Mouse (Mus musculus) small intestine, adult 2 months (tissue): ENCODE measurements around the gene Atg9b. TPM values are rescaled to one million over a fixed set of nuclear protein-coding genes. Genes with fewer than 3 reads are reported as not detected.

Experiments
- H3K27ac ChIP-seq: fragments of 200-500 bp; 2 replicates; pipeline ENCODE4 v1.5.1; 2012; ENCODE audit warnings: low read depth, low read length, control low read depth, inconsistent platforms; ENCODE audit not compliant: insufficient read depth
- H3K27me3 ChIP-seq: fragments of 200-500 bp; 2 replicates; pipeline ENCODE4 v1.6.1; 2012; ENCODE audit warnings: mild to moderate bottlenecking, moderate library complexity, low read length, inconsistent platforms; ENCODE audit not compliant: control insufficient read depth, insufficient read depth
- H3K36me3 ChIP-seq: fragments of 200-500 bp; 2 replicates; pipeline ENCODE4 v1.6.1; 2012; ENCODE audit warnings: mild to moderate bottlenecking, low read length, control low read depth, inconsistent platforms; ENCODE audit not compliant: control insufficient read depth, insufficient read depth
- H3K4me1 ChIP-seq: fragments of 200-500 bp; 2 replicates; pipeline ENCODE4 v1.6.1; 2012; ENCODE audit warnings: low read length, inconsistent platforms, mixed read lengths; ENCODE audit not compliant: control insufficient read depth, insufficient read depth, insufficient read length
- H3K4me3 ChIP-seq: fragments of 200-500 bp; 2 replicates; pipeline ENCODE4 v1.5.1; 2012; ENCODE audit warnings: low read depth, mild to moderate bottlenecking, control low read depth, inconsistent platforms, low read length, moderate library complexity
- CTCF ChIP-seq: fragments of 200-500 bp; IDR thresholded peaks from 2 replicates; pipeline ENCODE4 v1.5.1; 2012; ENCODE audit warnings: low read depth, mild to moderate bottlenecking, control low read depth, inconsistent platforms, low read length, moderate library complexity, mixed read lengths; ENCODE audit not compliant: insufficient replicate concordance, insufficient read length; ENCODE audit errors: extremely low read depth
- POLR2A ChIP-seq: fragments of 200-500 bp; IDR thresholded peaks from 2 replicates; pipeline ENCODE4 v1.6.1; 2012; ENCODE audit warnings: low read depth, mild to moderate bottlenecking, control low read depth, inconsistent platforms, low read length, moderate library complexity
- WGBS: fragments of 180-500 bp; shearing (Covaris S2); methylation state at CpG from one replicate; pipeline ENCODE4 v1.1.7; 2018; 5-methylcytosine and 5-hydroxymethylcytosine counted together
- polyA plus RNA-seq: library from polyadenylated mRNA; depleted of rRNA; stranded (reverse); fragments of >200 nt; gene quantifications from 2 replicates; pipeline ENCODE4 v1.2.3, GENCODE M21; 2012

Atg9b gene
- polyA plus RNA-seq, 1 experiment: 0.43 TPM

GRCm38 (mm10) chr5:24364963-24365362 lies 27.0 kb downstream of the Atg9b start:
- H3K36me3 ChIP-seq: no peaks in the 10 kb centered on the region
- WGBS: 79% methylated on average over 10 of the region's 10 CpGs
- no peaks in the 10 kb centered on the region for H3K4me1 ChIP-seq
- H3K27ac ChIP-seq: no peak overlapping the region
- H3K27me3 ChIP-seq: no peaks in the 10 kb centered on the region
- no peak for TF ChIP-seq POLR2A
- TF ChIP-seq CTCF: no peak
- peak overlapping the region; percentile 46 for H3K4me3 ChIP-seq

DNA sequence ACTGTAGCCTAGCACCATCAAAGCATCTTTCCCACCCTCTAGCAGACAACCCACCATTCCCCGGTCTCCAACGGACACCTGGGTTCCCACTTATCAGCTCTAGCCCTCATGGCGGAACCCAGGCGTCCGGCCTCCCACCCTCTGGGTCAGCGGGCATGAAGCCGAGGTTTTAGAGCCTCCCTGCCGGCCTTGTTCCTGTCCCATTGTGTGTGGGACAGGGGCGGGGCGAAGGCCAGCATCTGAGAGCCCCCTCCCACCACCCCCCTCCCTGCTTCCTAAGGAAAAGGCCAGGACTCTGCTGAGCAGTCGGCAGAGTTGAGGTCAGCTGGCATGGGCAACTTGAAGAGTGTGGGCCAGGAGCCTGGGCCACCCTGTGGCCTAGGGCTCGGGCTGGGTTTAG lies 27.4 kb downstream of the Atg9b start, which contains the start of gene Nos3:
TSS of gene Nos3 (plus strand) at position 303 of the 400 bp plus-strand sequence.
- no peaks in the 10 kb centered on the region for H3K36me3 ChIP-seq
- H3K27me3 ChIP-seq: no peaks in the 10 kb centered on the region
- H3K4me1 ChIP-seq: no peaks in the 10 kb centered on the region
- H3K4me3 ChIP-seq: peak within 1 kb of the TSS; percentile 46
- no peak within 1 kb of the TSS for H3K27ac ChIP-seq
- TF ChIP-seq CTCF (no peak), POLR2A (no peak)
- 56% methylated on average over 12 of the region's 12 CpGs for WGBS

DNA sequence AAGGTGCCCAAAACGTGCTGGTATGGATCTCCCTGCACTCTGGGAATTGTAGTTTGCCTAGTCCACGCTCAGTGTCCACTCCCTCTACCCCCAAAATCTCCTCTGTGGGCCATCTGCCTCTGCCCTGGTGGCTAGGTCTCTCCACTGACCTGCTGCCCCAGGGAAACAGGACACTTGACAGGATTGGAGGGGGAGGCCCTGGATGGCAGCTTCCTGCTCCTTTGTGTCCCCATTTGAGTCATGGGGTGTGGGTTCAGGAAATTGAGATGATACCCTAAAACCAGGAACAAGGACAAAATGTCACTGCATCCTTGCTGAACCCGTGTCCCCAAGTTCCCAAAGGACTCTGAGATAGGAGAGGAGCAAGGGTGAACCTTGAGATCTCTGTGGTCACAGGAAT lies 27.9 kb downstream of the Atg9b start:
- H3K27me3 ChIP-seq: no peaks in the 10 kb centered on the region
- H3K27ac ChIP-seq: no peak overlapping the region
- H3K4me1 ChIP-seq: no peaks in the 10 kb centered on the region
- no peaks in the 10 kb centered on the region for H3K36me3 ChIP-seq
- TF ChIP-seq POLR2A (no peak), CTCF (no peak)
- H3K4me3 ChIP-seq: no peak overlapping the region
- WGBS: 48% methylated on average over 3 of the region's 3 CpGs

DNA sequence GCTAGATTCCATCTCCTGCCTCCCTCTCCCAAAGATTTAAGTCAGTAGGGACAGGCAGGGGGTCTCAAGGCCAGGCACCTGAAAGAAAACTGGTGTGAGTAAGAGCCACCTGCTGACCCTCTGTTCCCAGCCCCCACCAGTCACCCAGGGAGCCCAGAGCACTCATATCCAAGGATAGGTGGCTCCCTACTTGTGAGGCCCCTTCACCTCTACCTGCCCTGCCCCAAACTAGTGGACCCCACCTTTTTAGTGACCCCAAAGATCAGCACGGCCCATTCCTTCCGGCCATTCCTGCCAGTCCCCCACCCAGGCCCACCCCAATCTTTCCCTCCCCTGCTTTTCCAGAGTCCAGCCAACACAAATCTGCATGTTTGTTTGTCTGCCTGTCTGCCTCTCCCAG lies 28.5 kb downstream of the Atg9b start:
- WGBS: 53% methylated on average over 2 of the region's 2 CpGs
- Histone ChIP-seq H3K27me3 (no peaks in the 10 kb centered on the region), H3K36me3 (no peaks in the 10 kb centered on the region), H3K27ac (no peak overlapping the region), H3K4me3 (no peak overlapping the region), H3K4me1 (no peaks in the 10 kb centered on the region)
- TF ChIP-seq POLR2A: no peak
- no peak for TF ChIP-seq CTCF

DNA sequence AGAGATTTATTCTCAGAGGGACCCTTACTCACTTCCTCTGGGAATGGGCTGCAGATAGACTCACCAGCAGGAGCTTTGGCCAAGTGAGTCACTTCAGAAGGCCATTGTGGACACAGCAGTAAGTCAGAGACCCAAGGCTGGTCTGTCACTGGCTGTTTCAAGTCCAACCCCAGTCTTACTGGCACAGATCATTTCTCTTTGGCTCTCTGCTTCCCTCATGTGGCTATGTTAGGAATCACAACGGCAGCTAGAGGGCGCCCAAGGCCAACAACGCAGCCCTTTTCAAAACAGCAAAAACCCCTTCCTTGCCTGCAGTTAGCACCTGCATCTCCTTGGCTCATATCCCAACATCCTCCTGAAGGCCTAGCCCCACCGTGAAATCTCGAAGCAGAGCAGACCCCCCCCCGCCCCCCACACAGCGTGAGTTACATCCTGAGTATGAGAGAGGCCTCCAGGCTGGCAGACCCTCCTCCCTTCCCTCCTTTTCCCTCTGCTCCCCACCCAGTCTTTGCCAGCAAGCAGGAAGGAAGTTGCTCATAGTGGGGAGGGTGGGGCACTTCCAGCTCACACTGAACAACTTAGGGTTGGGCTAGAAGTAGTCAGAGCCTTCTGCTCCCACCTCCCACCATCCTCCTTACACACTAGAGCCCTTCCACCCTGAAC lies 31.0 kb downstream of the Atg9b start:
- WGBS: 2% methylated on average over 7 of the region's 7 CpGs
- Histone ChIP-seq H3K4me3 (no peak overlapping the region), H3K4me1 (no peaks in the 10 kb centered on the region), H3K27me3 (no peaks in the 10 kb centered on the region), H3K36me3 (no peaks in the 10 kb centered on the region), H3K27ac (no peak overlapping the region)
- peak; percentile 97 for TF ChIP-seq CTCF
- no peak for TF ChIP-seq POLR2A

DNA sequence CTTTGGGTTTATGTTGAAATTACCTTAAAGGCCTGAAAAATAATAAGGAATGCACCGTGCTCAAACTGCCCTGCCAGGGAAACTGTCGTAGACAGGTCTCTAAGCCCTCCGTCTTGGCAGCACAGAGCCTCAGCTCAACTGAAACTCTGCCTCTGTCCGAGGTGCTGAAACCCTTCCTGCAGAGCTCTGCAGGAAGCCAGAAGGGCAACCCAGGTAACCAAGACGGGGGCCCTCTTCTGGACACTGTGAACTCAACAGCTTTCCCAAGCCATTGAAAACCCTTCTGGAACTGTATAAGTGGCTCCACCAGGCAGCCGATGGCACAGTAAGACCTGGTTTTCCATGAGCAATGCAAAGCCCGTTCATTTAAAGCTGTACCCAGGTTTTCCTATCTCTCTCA lies 34.5 kb downstream of the Atg9b start:
- Histone ChIP-seq H3K36me3 (no peaks in the 10 kb centered on the region), H3K4me1 (no peaks in the 10 kb centered on the region; the same call in 1 of the 2 replicates), H3K27ac (no peak overlapping the region), H3K27me3 (peaks cover 10% of the 10 kb centered on the region), H3K4me3 (no peak overlapping the region)
- 6% methylated on average over 7 of the region's 7 CpGs for WGBS
- TF ChIP-seq CTCF (peak; percentile 53), POLR2A (no peak)

DNA sequence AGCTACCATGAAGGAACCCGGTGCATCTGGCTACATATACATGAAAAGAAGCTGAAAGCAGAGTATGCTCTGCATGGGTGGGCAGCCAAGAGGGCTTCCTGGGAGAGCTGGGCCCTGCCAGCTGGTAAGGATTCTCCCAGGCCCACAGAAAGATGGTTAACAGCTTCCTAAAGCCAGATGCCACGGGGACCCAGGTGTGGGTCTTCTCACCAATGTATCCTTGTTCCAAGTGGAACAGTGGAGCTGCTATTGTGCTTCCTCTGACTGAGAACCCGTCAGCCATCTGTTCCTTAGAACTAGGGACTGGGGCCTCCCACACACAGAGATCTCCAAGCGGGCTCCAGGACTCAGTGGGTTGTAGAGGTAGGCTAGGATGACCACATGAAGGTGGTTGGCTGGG lies 35.2 kb downstream of the Atg9b start:
- H3K36me3 ChIP-seq: no peaks in the 10 kb centered on the region
- peaks cover 16% of the 10 kb centered on the region for H3K27me3 ChIP-seq
- no peak overlapping the region for H3K4me3 ChIP-seq
- no peak for TF ChIP-seq POLR2A
- no peak for TF ChIP-seq CTCF
- no peak overlapping the region for H3K27ac ChIP-seq
- 47% methylated on average over 4 of the region's 4 CpGs for WGBS
- peaks cover 1% of the 10 kb centered on the region; the same call in 1 of the 2 replicates for H3K4me1 ChIP-seq

- Histone ChIP-seq H3K4me3 (no peak overlapping the region), H3K4me1 (peaks cover 12% of the 10 kb centered on the region), H3K36me3 (no peaks in the 10 kb centered on the region), H3K27me3 (peaks cover 28% of the 10 kb centered on the region), H3K27ac (no peak overlapping the region)
- 43% methylated on average over 4 of the region's 4 CpGs for WGBS
- TF ChIP-seq POLR2A (no peak), CTCF (no peak)
These were observed 38.6 kb downstream of the Atg9b start for GRCm38 (mm10) chr5:24353327-24353726.
